Mouse (Mus musculus) embryonic stem cell, embryonic (primary cell): ENCODE data around the gene Mgat4a.

Experiments used
- CTCF ChIA-PET, 4 experiments: fragments of 300-600 bp in 2 of 4; fragments of 350-600 bp in 2 of 4; sonication (Branson Sonifier 250); formaldehyde crosslinking; loops; one replicate each; lab custom pipeline; 2022; ENCODE audit warnings: inconsistent platforms in 2 of 4; lab: Charles Lee
- POLR2A ChIA-PET, 4 experiments: fragments of 300-600 bp in 2 of 4; fragments of 350-600 bp in 2 of 4; sonication (Branson Sonifier 250); formaldehyde crosslinking; loops; one replicate each; lab custom pipeline; 2022; ENCODE audit warnings: antibody characterized with exemption in 4 of 4, inconsistent platforms in 1 of 4; lab: Charles Lee

Mgat4a gene

DNA sequence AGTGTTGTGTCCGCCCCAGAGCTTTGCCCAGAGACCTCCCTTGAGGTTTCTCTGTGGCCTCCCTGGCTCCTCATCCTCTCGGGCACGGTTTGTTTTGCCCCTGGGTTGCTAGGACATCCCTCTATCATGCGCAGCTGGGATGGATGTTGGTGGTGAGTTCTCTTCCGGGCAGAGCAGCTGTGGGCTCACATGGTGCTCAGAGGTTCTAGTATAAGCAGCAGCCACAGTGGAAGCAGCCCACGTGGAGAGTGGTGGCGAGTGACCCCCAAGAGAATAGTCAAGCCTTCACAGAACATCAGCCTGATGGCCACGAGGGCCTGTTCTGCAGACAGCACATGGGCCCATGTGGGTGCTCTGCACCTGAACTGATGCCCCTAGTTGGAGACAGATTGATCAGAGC is 133.6 kb downstream of the Mgat4a start:
- ChIA-PET CTCF (interaction anchor here in 2 of 4 experiments (1.0 to 1.6 kb wide), 2 partner anchors 12 kb away, joined by 3 to 4 read pairs; no protein-coding TSS in a partner anchor), POLR2A (no interaction called here)

DNA sequence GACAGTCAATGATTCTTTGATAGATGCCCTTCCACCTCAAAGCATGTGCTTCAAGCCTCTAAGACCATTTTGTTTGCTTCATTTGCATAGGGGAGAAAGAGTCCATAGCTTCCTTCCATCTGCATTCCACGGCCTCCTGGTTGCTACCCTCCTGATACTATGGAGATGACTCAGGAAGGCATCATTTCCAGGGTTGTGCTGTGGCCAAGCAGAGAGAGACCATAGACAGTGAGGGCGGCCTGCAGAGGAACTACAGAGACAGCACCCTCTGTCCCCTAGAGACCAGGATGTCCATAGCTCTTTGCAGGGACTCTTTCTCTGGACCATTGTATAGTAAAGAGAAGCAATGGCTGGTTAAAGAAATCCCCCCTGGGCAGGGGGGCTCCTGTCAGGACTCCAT is 135.7 kb downstream of the Mgat4a start:
- POLR2A ChIA-PET: no interaction called here
- CTCF ChIA-PET: interaction anchor here in 1 of 4 experiments (0.6 to 0.8 kb wide), 2 partner anchors 10 to 428 kb away, joined by 3 read pairs; no protein-coding TSS in a partner anchor

DNA sequence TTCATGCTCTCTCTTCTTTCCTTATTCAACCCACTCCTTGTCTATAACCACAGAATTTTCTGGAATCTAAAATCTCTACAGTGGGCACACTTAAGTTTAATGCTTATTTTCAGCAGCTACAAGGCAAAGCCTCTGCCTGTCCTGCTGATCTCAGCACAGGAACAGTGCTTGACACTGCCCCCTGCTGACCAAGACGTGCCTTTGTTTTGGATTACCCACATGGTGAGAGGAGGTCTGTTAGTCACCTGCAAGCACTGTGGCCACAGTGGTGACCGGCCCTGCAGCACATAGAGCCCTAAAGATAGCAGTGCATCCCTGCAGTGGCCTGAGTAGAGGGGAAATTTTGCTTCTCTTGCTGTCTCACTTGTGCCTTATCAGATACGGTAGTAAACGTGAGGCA is 139.1 kb downstream of the Mgat4a start:
- POLR2A ChIA-PET: interaction anchor here in 2 of 4 experiments (0.8 to 2.2 kb wide), 3 partner anchors 23 to 28 kb away, joined by 3 to 8 read pairs (median 6); partner anchors contain the start of genes Coa5 (in 2 of the 2) and Unc50 (in 2 of the 2)
- CTCF ChIA-PET: interaction anchor here (0.5 to 2.3 kb wide), 30 partner anchors 8 to 655 kb away, joined by 3 to 13 read pairs (median 4); partner anchors contain the start of gene Coa5 (in 1 of the 4)

DNA sequence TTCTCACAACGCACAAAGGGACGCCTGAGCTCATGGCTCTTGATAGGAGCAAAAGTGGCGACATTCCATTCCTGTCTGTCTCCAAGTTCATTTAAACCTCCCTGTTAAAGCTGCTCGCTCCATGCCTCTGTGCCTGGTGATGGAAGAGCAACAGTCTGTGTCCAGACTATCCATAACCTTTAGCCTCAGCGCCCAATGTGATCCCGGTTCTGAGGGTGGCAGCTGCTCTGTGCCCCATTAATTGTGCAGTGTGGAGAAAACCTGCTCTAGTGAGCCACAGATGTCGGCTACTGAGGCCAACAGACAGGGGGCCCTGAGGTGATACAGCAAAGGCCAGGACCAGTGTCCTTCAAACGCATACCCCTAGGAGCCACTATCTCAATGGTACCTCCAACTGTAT is 141.1 kb downstream of the Mgat4a start:
- ChIA-PET POLR2A (interaction anchor here in 2 of 4 experiments (0.5 to 0.6 kb wide), 3 partner anchors 295 to 552 kb away, joined by 3 read pairs; no protein-coding TSS in a partner anchor), CTCF (interaction anchor here in 3 of 4 experiments (0.6 to 1.3 kb wide), 6 partner anchors 12 to 1875 kb away, joined by 3 to 7 read pairs (median 4); no protein-coding TSS in a partner anchor)

DNA sequence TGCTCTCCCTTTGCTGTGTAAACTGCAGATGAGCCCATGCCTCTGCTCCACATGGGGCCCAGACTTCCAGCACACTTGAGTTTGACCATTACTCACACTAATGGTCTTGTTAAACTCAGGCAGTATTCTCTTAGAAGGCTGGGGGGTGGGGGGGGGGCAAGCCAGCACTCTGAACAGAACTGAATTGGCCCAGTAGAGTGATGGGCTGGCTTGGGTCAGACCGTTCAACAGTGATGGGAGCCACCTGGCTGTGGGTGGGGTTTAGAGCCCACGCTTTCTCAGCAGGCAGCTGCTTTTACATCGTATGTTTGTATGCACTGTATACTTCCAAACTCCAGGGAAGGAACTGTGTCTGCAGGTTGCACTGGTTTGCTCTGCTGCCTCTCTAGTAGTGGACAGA is 141.9 kb downstream of the Mgat4a start:
- CTCF ChIA-PET: interaction anchor here in 3 of 4 experiments (0.5 to 1.1 kb wide), 3 partner anchors 20 to 688 kb away, joined by 3 read pairs; no protein-coding TSS in a partner anchor

DNA sequence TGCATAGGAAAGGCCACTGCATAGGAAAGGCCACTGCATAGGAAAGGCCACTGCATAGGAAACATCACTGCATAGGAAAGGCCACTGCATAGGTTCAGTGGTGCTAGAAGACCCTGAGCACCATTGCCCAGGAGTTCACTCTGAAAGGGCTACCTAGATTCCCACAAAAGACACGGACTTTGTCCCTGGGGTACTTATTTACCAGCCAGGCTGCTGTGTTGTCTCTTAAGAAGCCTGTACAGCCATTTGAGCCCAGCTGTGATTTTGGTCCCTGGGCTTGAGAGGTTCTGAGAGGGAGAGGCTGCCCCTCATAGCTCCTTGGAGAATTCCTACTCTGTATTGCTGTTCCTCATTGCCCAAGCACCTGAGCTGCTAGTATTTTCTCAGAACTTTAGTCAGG is 144.3 kb downstream of the Mgat4a start:
- CTCF ChIA-PET: interaction anchor here in 1 of 4 experiments (0.7 kb wide), 1 partner anchor 243 kb away, joined by 3 read pairs; no protein-coding TSS in a partner anchor
- POLR2A ChIA-PET: no interaction called here

More for the DNA sequence above, 141.9 kb downstream of the Mgat4a start:
- POLR2A ChIA-PET: interaction anchor here in 2 of 4 experiments (0.7 to 2.0 kb wide), 2 partner anchors 31 to 601 kb away, joined by 3 to 4 read pairs; partner anchors contain the start of genes Coa5 (in 1 of the 2) and Unc50 (in 1 of the 2)

DNA sequence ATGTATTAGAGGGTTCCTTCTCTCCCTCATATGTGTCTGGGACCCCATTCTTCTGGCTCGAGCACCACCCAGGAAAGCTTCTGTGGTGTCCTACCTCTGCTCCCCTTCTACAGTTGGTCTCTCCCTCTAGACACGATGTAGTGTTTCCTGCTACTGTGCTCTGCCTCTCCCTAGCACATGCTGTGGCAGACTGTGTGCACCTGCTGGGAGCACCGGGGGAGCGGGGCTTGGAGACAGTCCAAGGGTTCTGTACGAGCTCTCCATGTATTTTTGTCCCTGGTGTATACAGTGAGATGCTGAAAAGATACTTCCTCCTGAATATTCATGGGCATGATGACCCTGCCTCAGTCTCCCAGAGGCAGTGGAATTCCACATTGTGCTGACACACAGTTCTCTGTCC is 147.6 kb downstream of the Mgat4a start:
- CTCF ChIA-PET: interaction anchor here in 1 of 4 experiments (1.4 kb wide), 1 partner anchor 9 kb away, joined by 3 read pairs; no protein-coding TSS in a partner anchor
- POLR2A ChIA-PET: interaction anchor here in 1 of 4 experiments (1.2 kb wide), 1 partner anchor 15 kb away, joined by 3 read pairs; no protein-coding TSS in a partner anchor
